Mouse (Mus musculus): ENCODE measurements around the gene Ss18l1.
A peak's percentile ranks its signal among the peaks of the same experiment; 100 is the strongest.

GRCm38 (mm10) chr2:180050986-180051385 lies 8.7 kb downstream of the Ss18l1 start:
- peak; percentile 58 for TF ChIP-seq CTCF (IDR thresholded peaks at IDR 0.05; ENCODE audit: low read depth, low read length)
- no peak for TF ChIP-seq POLR2AphosphoS5 (IDR thresholded peaks at IDR 0.05; ENCODE audit: insufficient replicate concordance, low read depth, low read length)
- no peak for TF ChIP-seq GATA1 (IDR thresholded peaks at IDR 0.05; ENCODE audit: borderline replicate concordance, low read length)
- TF ChIP-seq TAL1 (conservative IDR thresholded peaks at IDR 0.05; ENCODE audit: low read depth, low read length), result no peak
